Mouse (Mus musculus) frontal cortex, postnatal 10 days (tissue): ENCODE measurements around the gene Gm21627.
"Not testable (repeated sequence)": the region's sequence is repeated elsewhere in the genome, so short reads cannot be mapped to it uniquely, and the experiment has no call there.

Experiments used
- DNase-seq, 2 experiments: peaks; one replicate each; pipeline ENCODE4 v3.0.0; 2022; ENCODE audit warnings: low spot score in 2 of 2, mixed read lengths in 1 of 2

Gene Gm21627

GRCm38 (mm10) chrY:63228127-63228526, at the start of gene Gm21627:
TSS of gene Gm21627 (plus strand) at chrY:63228427.
- DNase-seq = not testable (repeated sequence)
